Mouse (Mus musculus) liver, adult 2 months (tissue): Measurements from ENCODE around the gene Tnf. TPM values are rescaled to one million over a fixed set of nuclear protein-coding genes. Genes with fewer than 3 reads are reported as not detected.
"Not testable (repeated sequence)": the region's sequence is repeated elsewhere in the genome, so short reads cannot be mapped to it uniquely, and the experiment has no call there.

ENCODE experiments used
- DNase-seq: peaks from one replicate; pipeline ENCODE4 v3.0.0-alpha.2; 2011; ENCODE audit warnings: low read depth, low spot score; ENCODE audit errors: extremely low read depth
- H3K27ac ChIP-seq: fragments of 200-500 bp; replicated peaks from 2 replicates; pipeline ENCODE4 v1.5.1; 2012; ENCODE audit warnings: low read depth, mild to moderate bottlenecking, control low read depth, inconsistent platforms, low read length; ENCODE audit not compliant: insufficient read depth
- H3K27me3 ChIP-seq: fragments of 200-500 bp; 2 replicates; pipeline ENCODE4 v1.6.1; 2012; ENCODE audit warnings: mild to moderate bottlenecking, moderate library complexity, low read length, inconsistent platforms; ENCODE audit not compliant: control insufficient read depth, insufficient read depth
- H3K36me3 ChIP-seq: fragments of 200-500 bp; 2 replicates; pipeline ENCODE4 v1.6.1; 2012; ENCODE audit warnings: low read length, inconsistent platforms; ENCODE audit not compliant: control insufficient read depth, insufficient read depth
- H3K4me1 ChIP-seq: fragments of 200-500 bp; 2 replicates; pipeline ENCODE4 v1.6.1; 2011; ENCODE audit warnings: low read length; ENCODE audit not compliant: control insufficient read depth, insufficient read depth
- H3K4me3 ChIP-seq: fragments of 200-500 bp; 2 replicates; pipeline ENCODE4 v1.5.1; 2011; ENCODE audit warnings: low read depth, mild to moderate bottlenecking, control low read depth, low read length, moderate library complexity; ENCODE audit not compliant: insufficient read depth
- H3K79me2 ChIP-seq: fragments of 200-500 bp; 2 replicates; pipeline ENCODE4 v1.6.1; 2012; ENCODE audit warnings: inconsistent platforms, mild to moderate bottlenecking, low read length, moderate library complexity; ENCODE audit not compliant: control insufficient read depth, insufficient read depth
- H3K9ac ChIP-seq: fragments of 200-500 bp; 2 replicates; pipeline ENCODE4 v1.6.1; 2012; ENCODE audit warnings: low read depth, mild to moderate bottlenecking, control low read depth, inconsistent platforms, low read length
- CTCF ChIP-seq: fragments of 200-500 bp; IDR thresholded peaks from 2 replicates; pipeline ENCODE4 v1.5.1; 2011; ENCODE audit warnings: low read depth, low read length, control low read depth
- POLR2A ChIP-seq: fragments of 200-500 bp; IDR thresholded peaks from 2 replicates; pipeline ENCODE4 v1.6.1; 2011; ENCODE audit warnings: low read length, control low read depth; ENCODE audit not compliant: insufficient read depth; ENCODE audit errors: extremely low read depth
- WGBS: fragments of 180-500 bp; shearing (Covaris S2); methylation state at CpG from one replicate; pipeline ENCODE4 v1.1.7; 2018; 5-methylcytosine and 5-hydroxymethylcytosine counted together
- polyA plus RNA-seq: library from polyadenylated mRNA; depleted of rRNA; stranded (reverse); fragments of >200 nt; gene quantifications from 2 replicates; pipeline ENCODE4 v1.2.3, GENCODE M21; 2012
- total RNA-seq: library from RNA; depleted of rRNA; stranded (reverse); fragments of >200 nt; gene quantifications from 2 replicates; pipeline ENCODE4 v1.2.3, GENCODE M21; 2014

The Tnf gene
- total and polyA plus RNA-seq, 2 experiments, result 0.15 TPM; not detected in 1

- TF ChIP-seq CTCF (peak; percentile 95), POLR2A (0 out of 2 replicates have a peak, but pooled peaks have one; percentile 16)
- H3K27ac ChIP-seq, result peak overlapping the region; percentile 78
- H3K4me3 ChIP-seq, result peak overlapping the region; percentile 60
- 2% methylated on average over 18 of the region's 18 CpGs for WGBS
- H3K79me2 ChIP-seq, result peaks cover 7% of the 10 kb centered on the region; the same call in 1 of the 2 replicates
- H3K4me1 ChIP-seq, result peaks cover 9% of the 10 kb centered on the region
- DNase-seq, result no peak
- H3K9ac ChIP-seq, result peak overlapping the region; percentile 57
- H3K36me3 ChIP-seq, result no peaks in the 10 kb centered on the region
- H3K27me3 ChIP-seq, result no peaks in the 10 kb centered on the region
These were observed 34.6 kb upstream of the Tnf start for GRCm38 (mm10) chr17:35236390-35236746.

GRCm38 (mm10) chr17:35235614-35236389, 34.0 kb upstream of the Tnf start, which contains the start of gene Nfkbil1:
Gene Nfkbil1, minus strand, starts transcription at chr17:35235792.
- peak within 1 kb of the TSS; percentile 60 for H3K4me3 ChIP-seq
- H3K36me3 ChIP-seq, result no peaks in the 10 kb centered on the region
- TF ChIP-seq POLR2A, result peak; percentile 60; the same call in 1 of the 2 replicates
- no peak for TF ChIP-seq CTCF

GRCm38 (mm10) chr17:35234903-35235302, 33.1 kb upstream of the Tnf start:
- H3K4me1 ChIP-seq, result peaks cover 4% of the 10 kb centered on the region; the same call in 1 of the 2 replicates
- 4% methylated on average over 31 of the region's 31 CpGs for WGBS
- H3K79me2 ChIP-seq, result peaks cover 16% of the 10 kb centered on the region; the same call in 1 of the 2 replicates
- peak overlapping the region; percentile 60 for H3K4me3 ChIP-seq
- no peaks in the 10 kb centered on the region for H3K27me3 ChIP-seq
- H3K9ac ChIP-seq, result peak overlapping the region; percentile 98
- H3K36me3 ChIP-seq, result no peaks in the 10 kb centered on the region
- H3K27ac ChIP-seq, result peak overlapping the region; percentile 90
- DNase-seq, result no peak
- TF ChIP-seq CTCF (no peak), POLR2A (no peak)

More at GRCm38 (mm10) chr17:35235614-35236389, 34.0 kb upstream of the Tnf start, which contains the start of gene Nfkbil1:
- peaks cover 9% of the 10 kb centered on the region for H3K4me1 ChIP-seq
- peaks cover 13% of the 10 kb centered on the region; the same call in 1 of the 2 replicates for H3K79me2 ChIP-seq
- peak within 1 kb of the TSS; percentile 98 for H3K9ac ChIP-seq
- peak; percentile 91 for DNase-seq
- no peaks in the 10 kb centered on the region for H3K27me3 ChIP-seq
- WGBS, result under 1% methylated on average over 35 of the region's 35 CpGs
- H3K27ac ChIP-seq, result peak within 1 kb of the TSS; percentile 90

GRCm38 (mm10) chr17:35234090-35234489, 32.3 kb upstream of the Tnf start:
- H3K4me3 ChIP-seq, H3K9ac ChIP-seq, H3K27ac ChIP-seq, H3K36me3 ChIP-seq, H3K4me1 ChIP-seq, DNase-seq, H3K27me3 ChIP-seq: not testable (repeated sequence)
- WGBS, result 73% methylated on average over 7 of the region's 7 CpGs
- peaks cover 20% of the 10 kb centered on the region; the same call in 1 of the 2 replicates for H3K79me2 ChIP-seq

GRCm38 (mm10) chr17:35233114-35233980, 31.5 kb upstream of the Tnf start, which contains the start of gene Atp6v1g2:
Gene Atp6v1g2, plus strand, starts transcription at chr17:35233660.
- Histone ChIP-seq H3K27me3 (no peaks in the 10 kb centered on the region), H3K79me2 (peaks cover 20% of the 10 kb centered on the region; the same call in 1 of the 2 replicates), H3K9ac (0 out of 2 replicates have a peak within 1 kb of the TSS, but pooled peaks have one; percentile 20), H3K4me3 (peak within 1 kb of the TSS; percentile 60; the same call in 1 of the 2 replicates), H3K36me3 (no peaks in the 10 kb centered on the region; the same call in 1 of the 2 replicates), H3K27ac (peak within 1 kb of the TSS; percentile 47), H3K4me1 (peaks cover 4% of the 10 kb centered on the region; the same call in 1 of the 2 replicates)
- DNase-seq, result no peak
- TF ChIP-seq CTCF, result no peak
- no peak for TF ChIP-seq POLR2A
- 68% methylated on average over 18 of the region's 18 CpGs for WGBS
